Mouse (Mus musculus) heart, embryonic 11.5 days (tissue): ENCODE data around the gene Syngr3. TPM values are rescaled to one million over a fixed set of nuclear protein-coding genes. Genes with fewer than 3 reads are reported as not detected.

Source experiments
- ATAC-seq: fragments of 200-750 bp; cut with Nextera tagmentation; replicated peaks from 2 replicates; pipeline ENCODE4 v1.8.0; 2017; ENCODE audit warnings: moderate library complexity; ENCODE audit not compliant: insufficient number of reproducible peaks, low FRiP score, low TSS enrichment
- H3K27ac ChIP-seq: fragments of 300-500 bp; sonication (generic); 2 replicates; pipeline ENCODE4 v1.5.1; 2014; ENCODE audit warnings: mild to moderate bottlenecking, low read depth, low read length
- H3K27me3 ChIP-seq: fragments of 300-500 bp; sonication (generic); 2 replicates; pipeline ENCODE4 v1.6.1; 2014; ENCODE audit warnings: mild to moderate bottlenecking, low read length, mixed read lengths; ENCODE audit not compliant: control insufficient read depth, insufficient read depth
- H3K36me3 ChIP-seq: fragments of 300-500 bp; sonication (generic); 2 replicates; pipeline ENCODE4 v1.6.1; 2014; ENCODE audit warnings: mild to moderate bottlenecking, low read length, moderate library complexity, mixed read lengths; ENCODE audit not compliant: control insufficient read depth, insufficient read depth
- H3K4me1 ChIP-seq: fragments of 300-500 bp; sonication (generic); 2 replicates; pipeline ENCODE4 v1.6.1; 2014; ENCODE audit warnings: low read length; ENCODE audit not compliant: control insufficient read depth, insufficient read depth
- H3K4me2 ChIP-seq: fragments of 300-500 bp; sonication (generic); 2 replicates; pipeline ENCODE4 v1.6.1; 2014; ENCODE audit warnings: mild to moderate bottlenecking, moderate library complexity
- H3K4me3 ChIP-seq: fragments of 300-500 bp; sonication (generic); 2 replicates; pipeline ENCODE4 v1.5.1; 2014; ENCODE audit warnings: low read depth, low read length
- H3K9ac ChIP-seq: fragments of 300-500 bp; sonication (generic); 2 replicates; pipeline ENCODE4 v1.6.1; 2014; ENCODE audit warnings: mild to moderate bottlenecking, low read depth, low read length, moderate library complexity
- H3K9me3 ChIP-seq: fragments of 300-500 bp; sonication (generic); replicated peaks from 2 replicates; pipeline ENCODE4 v1.6.1; 2016; ENCODE audit warnings: low read length; ENCODE audit not compliant: control insufficient read depth
- WGBS: fragments of 180-500 bp; shearing (Covaris S2); extraction: QIAGEN DNeasy Blood & Tissue Kit; methylation state at CpG from one replicate; pipeline ENCODE4 v1.1.7; 2014; ENCODE audit not compliant: insufficient replicate concordance; 5-methylcytosine and 5-hydroxymethylcytosine counted together
- polyA plus RNA-seq: library from polyadenylated mRNA; unstranded; fragments of >200 nt; fragmentation: Nextera tagmentation; extraction: Ambion mirVana; gene quantifications from 2 replicates; pipeline ENCODE4 v1.2.1, GENCODE M21; 2014

Gene Syngr3
- polyA plus RNA-seq, 1 experiment from 2014 or later: 0.39 TPM

- Histone ChIP-seq H3K27me3 (peaks cover 2% of the 10 kb centered on the region; the same call in 1 of the 2 replicates), H3K4me3 (no peak overlapping the region), H3K9ac (no peak overlapping the region), H3K27ac (no peak overlapping the region), H3K4me1 (peaks cover 14% of the 10 kb centered on the region), H3K36me3 (peaks cover 23% of the 10 kb centered on the region), H3K9me3 (no peaks in the 10 kb centered on the region), H3K4me2 (no peak overlapping the region)
- 20% methylated on average over 5 of the region's 5 CpGs for WGBS
- ATAC-seq: no peak
These were observed 8.2 kb upstream of the Syngr3 start for GRCm38 (mm10) chr17:24697985-24698384.

- under 1% methylated on average over 64 of the region's 76 CpGs for WGBS
- Histone ChIP-seq H3K27me3 (peaks cover 3% of the 10 kb centered on the region), H3K27ac (peak within 1 kb of the TSS; percentile 78), H3K36me3 (peaks cover 14% of the 10 kb centered on the region), H3K4me1 (peaks cover 14% of the 10 kb centered on the region), H3K9me3 (no peaks in the 10 kb centered on the region), H3K4me3 (peak within 1 kb of the TSS; percentile 90), H3K4me2 (peak within 1 kb of the TSS; percentile 89), H3K9ac (peak within 1 kb of the TSS; percentile 90)
- ATAC-seq: peak; percentile 93
These were observed 6.4 kb upstream of the Syngr3 start, which contains the start of the genes Gfer and Noxo1 for GRCm38 (mm10) chr17:24696011-24696697. TSS of gene Gfer (minus strand) at chr17:24696156. TSS of gene Noxo1 (plus strand) at chr17:24696234.

- H3K4me1 ChIP-seq: peaks cover 14% of the 10 kb centered on the region
- peak overlapping the region; percentile 78 for H3K27ac ChIP-seq
- H3K27me3 ChIP-seq: peaks cover 9% of the 10 kb centered on the region
- H3K36me3 ChIP-seq: peaks cover 10% of the 10 kb centered on the region
- H3K9ac ChIP-seq: peak overlapping the region; percentile 90
- H3K4me3 ChIP-seq: peak overlapping the region; percentile 90
- WGBS: 8% methylated on average over 45 of the region's 51 CpGs
- peak overlapping the region; percentile 89 for H3K4me2 ChIP-seq
- no peaks in the 10 kb centered on the region for H3K9me3 ChIP-seq
- ATAC-seq: peak; percentile 33; the same call in 1 of the 2 replicates
These were observed 5.7 kb upstream of the Syngr3 start for GRCm38 (mm10) chr17:24695326-24696010.

DNA sequence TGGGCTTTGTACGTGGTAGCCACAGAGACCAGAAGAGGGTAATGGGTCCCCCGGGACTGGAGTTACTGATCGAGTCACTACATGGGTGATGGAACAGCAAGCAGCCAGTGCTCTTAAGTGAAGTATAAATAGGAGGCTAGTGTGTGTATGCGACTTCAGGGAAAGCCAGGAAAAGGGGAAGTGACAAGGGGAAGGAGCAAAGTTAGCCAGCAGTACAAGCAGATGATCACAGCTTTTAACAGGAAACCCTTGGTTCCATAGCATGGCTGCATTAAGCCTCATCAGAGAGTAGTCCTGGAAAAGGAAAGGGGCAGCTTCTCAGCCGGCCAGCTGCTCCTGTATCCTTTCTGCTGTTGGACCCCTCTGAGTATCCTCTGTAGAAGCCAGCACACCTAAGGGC, 2.6 kb upstream of the Syngr3 start:
- no peak overlapping the region for H3K9ac ChIP-seq
- H3K27me3 ChIP-seq: peaks cover 38% of the 10 kb centered on the region
- H3K4me1 ChIP-seq: peaks cover 11% of the 10 kb centered on the region
- H3K9me3 ChIP-seq: no peaks in the 10 kb centered on the region
- H3K27ac ChIP-seq: no peak overlapping the region
- 83% methylated on average over 5 of the region's 5 CpGs for WGBS
- H3K4me2 ChIP-seq: no peak overlapping the region
- no peak for ATAC-seq
- H3K36me3 ChIP-seq: 0 out of 2 replicates have a peak, but pooled peaks cover 5% of the 10 kb centered on the region
- no peak overlapping the region for H3K4me3 ChIP-seq

GRCm38 (mm10) chr17:24687599-24687998, 2.2 kb downstream of the Syngr3 start:
- Histone ChIP-seq H3K36me3 (0 out of 2 replicates have a peak, but pooled peaks cover under 1% of the 10 kb centered on the region), H3K27me3 (peaks cover 45% of the 10 kb centered on the region), H3K4me3 (peak overlapping the region; percentile 37), H3K4me1 (peaks cover 8% of the 10 kb centered on the region), H3K9me3 (no peaks in the 10 kb centered on the region), H3K27ac (no peak overlapping the region), H3K4me2 (peak overlapping the region; percentile 71), H3K9ac (peak overlapping the region; percentile 46; the same call in 1 of the 2 replicates)
- WGBS: 16% methylated on average over 23 of the region's 23 CpGs
- no peak for ATAC-seq

DNA sequence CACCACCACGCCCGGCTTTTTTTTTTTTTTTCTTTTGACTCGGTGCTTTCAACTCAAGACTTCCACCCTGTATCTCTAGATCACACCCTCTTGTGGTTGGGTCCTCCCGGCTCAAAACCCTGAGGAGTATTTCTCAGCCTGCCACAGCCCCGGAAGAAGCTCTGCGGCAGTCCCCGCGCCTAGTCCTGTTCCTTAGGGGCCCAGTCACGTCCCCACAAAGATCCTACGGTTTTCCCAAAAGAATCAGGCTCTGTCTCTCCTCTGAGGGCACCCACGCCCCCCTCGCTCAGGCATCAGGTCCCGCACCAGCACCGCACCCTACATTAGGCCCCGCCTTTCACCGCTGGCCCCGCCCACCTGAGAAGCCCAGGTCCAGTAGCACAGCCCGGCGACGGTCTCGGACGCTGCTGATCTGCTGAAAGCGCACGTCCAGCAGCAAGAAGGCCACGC, 2.6 kb downstream of the Syngr3 start:
- Histone ChIP-seq H3K9me3 (no peaks in the 10 kb centered on the region), H3K27me3 (peaks cover 45% of the 10 kb centered on the region), H3K4me2 (peak overlapping the region; percentile 71), H3K27ac (no peak overlapping the region), H3K36me3 (no peaks in the 10 kb centered on the region), H3K4me3 (peak overlapping the region; percentile 37), H3K9ac (peak overlapping the region; percentile 46; the same call in 1 of the 2 replicates), H3K4me1 (peaks cover 8% of the 10 kb centered on the region)
- ATAC-seq: peak; percentile 74
- WGBS: 2% methylated on average over 25 of the region's 25 CpGs

DNA sequence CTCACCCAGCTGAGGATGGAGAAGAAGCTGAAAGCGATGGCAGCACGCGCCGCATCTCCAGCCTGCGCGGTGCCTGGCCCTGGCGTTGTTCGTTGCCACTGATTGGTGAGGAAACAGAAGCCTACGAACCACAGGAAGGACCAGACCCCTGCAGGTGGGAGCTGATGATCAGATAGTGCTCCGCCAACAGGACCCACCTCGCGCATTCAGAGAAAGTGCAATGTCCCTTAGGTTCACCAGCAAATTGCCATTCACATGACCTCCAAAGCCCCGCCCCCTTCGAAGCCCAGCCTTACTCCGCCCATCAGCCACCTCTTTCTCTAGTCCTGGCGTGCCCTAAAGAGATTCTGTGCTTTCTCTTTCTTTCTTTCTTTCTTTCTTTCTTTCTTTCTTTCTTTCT, 3.2 kb downstream of the Syngr3 start:
- no peaks in the 10 kb centered on the region for H3K9me3 ChIP-seq
- no peak overlapping the region for H3K27ac ChIP-seq
- whole genome bisulfite sequencing: 15% methylated on average over 16 of the region's 16 CpGs
- peaks cover 8% of the 10 kb centered on the region for H3K4me1 ChIP-seq
- H3K36me3 ChIP-seq: no peaks in the 10 kb centered on the region
- peak overlapping the region; percentile 16; the same call in 1 of the 2 replicates for H3K4me3 ChIP-seq
- peak overlapping the region; percentile 38 for H3K4me2 ChIP-seq
- H3K27me3 ChIP-seq: peaks cover 45% of the 10 kb centered on the region
- no peak for ATAC-seq
- H3K9ac ChIP-seq: no peak overlapping the region

DNA sequence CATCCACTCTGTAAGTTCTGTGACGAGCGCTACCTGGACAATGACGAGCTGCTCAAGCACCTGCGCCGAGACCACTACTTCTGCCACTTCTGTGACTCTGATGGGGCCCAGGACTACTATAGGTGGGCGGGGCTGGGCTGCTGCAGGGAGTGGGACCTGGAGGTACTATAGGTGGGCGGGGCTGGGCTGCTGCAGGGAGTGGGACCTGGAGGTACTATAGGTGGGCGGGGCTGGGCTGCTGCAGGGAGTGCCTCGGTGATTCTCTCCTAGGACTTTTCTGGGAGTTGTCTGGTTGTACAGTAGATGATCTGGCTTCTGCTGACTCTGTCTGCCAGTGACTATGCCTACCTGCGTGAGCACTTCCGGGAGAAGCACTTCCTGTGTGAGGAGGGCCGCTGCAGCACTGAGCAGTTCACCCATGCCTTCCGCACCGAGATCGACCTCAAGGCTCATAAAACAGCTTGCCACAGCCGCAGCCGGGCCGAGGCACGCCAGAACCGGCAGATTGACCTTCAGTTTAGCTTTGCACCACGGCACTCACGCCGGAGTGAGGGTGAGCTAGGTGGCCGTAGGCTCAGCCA, 12.2 kb downstream of the Syngr3 start:
- Histone ChIP-seq H3K27me3 (no peaks in the 10 kb centered on the region), H3K4me2 (no peak overlapping the region), H3K9ac (no peak overlapping the region), H3K36me3 (peaks cover 30% of the 10 kb centered on the region), H3K4me3 (no peak overlapping the region), H3K4me1 (peaks cover 4% of the 10 kb centered on the region; the same call in 1 of the 2 replicates), H3K27ac (no peak overlapping the region), H3K9me3 (no peaks in the 10 kb centered on the region)
- 88% methylated on average over 24 of the region's 24 CpGs for WGBS
- ATAC-seq: no peak
